Mouse (Mus musculus) forebrain, embryonic 11.5 days (tissue): ENCODE data around the gene Hmg20b. TPM values are rescaled to one million over a fixed set of nuclear protein-coding genes. Genes with fewer than 3 reads are reported as not detected.

ENCODE experiments used
- ATAC-seq: fragments of 200-750 bp; cut with Nextera tagmentation; replicated peaks from 2 replicates; pipeline ENCODE4 v1.8.0; 2017; ENCODE audit warnings: moderate TSS enrichment; ENCODE audit not compliant: low FRiP score
- DNase-seq: peaks from one replicate; pipeline ENCODE4 v3.0.0-alpha.2; 2017; ENCODE audit warnings: low spot score
- H3K27ac ChIP-seq: fragments of 300-500 bp; sonication (generic); 2 replicates; pipeline ENCODE4 v1.5.1; 2014; ENCODE audit warnings: low read depth, low read length
- H3K27me3 ChIP-seq: fragments of 300-500 bp; sonication (generic); 2 replicates; pipeline ENCODE4 v1.6.1; 2014; ENCODE audit warnings: mild to moderate bottlenecking, low read length, mixed read lengths; ENCODE audit not compliant: control insufficient read depth, insufficient read depth
- H3K36me3 ChIP-seq: fragments of 300-500 bp; sonication (generic); 2 replicates; pipeline ENCODE4 v1.6.1; 2014; ENCODE audit warnings: mild to moderate bottlenecking, low read length, moderate library complexity, mixed read lengths; ENCODE audit not compliant: control insufficient read depth, insufficient read depth
- H3K4me1 ChIP-seq: fragments of 300-500 bp; sonication (generic); replicated peaks from 2 replicates; pipeline ENCODE4 v1.6.1; 2014; ENCODE audit warnings: low read length, mixed read lengths; ENCODE audit not compliant: control insufficient read depth, insufficient read depth
- H3K4me2 ChIP-seq: fragments of 300-500 bp; sonication (generic); 2 replicates; pipeline ENCODE4 v1.6.1; 2014; ENCODE audit warnings: low read depth, mild to moderate bottlenecking, low read length, moderate library complexity, mixed read lengths; ENCODE audit not compliant: severe bottlenecking
- H3K4me3 ChIP-seq: fragments of 300-500 bp; sonication (generic); 2 replicates; pipeline ENCODE4 v1.5.1; 2014; ENCODE audit warnings: low read depth, low read length
- H3K9ac ChIP-seq: fragments of 300-500 bp; sonication (generic); 2 replicates; pipeline ENCODE4 v1.6.1; 2014; ENCODE audit warnings: low read length
- H3K9me3 ChIP-seq: fragments of 300-500 bp; sonication (generic); 2 replicates; pipeline ENCODE4 v1.6.1; 2016; ENCODE audit warnings: low read length, mixed read lengths; ENCODE audit not compliant: control insufficient read depth
- WGBS: fragments of 180-500 bp; shearing (Covaris S2); extraction: QIAGEN DNeasy Blood & Tissue Kit; methylation state at CpG from one replicate; pipeline ENCODE4 v1.1.7; 2014; 5-methylcytosine and 5-hydroxymethylcytosine counted together
- polyA plus RNA-seq: library from polyadenylated mRNA; unstranded; fragments of >200 nt; fragmentation: Nextera tagmentation; extraction: Ambion mirVana; gene quantifications from 2 replicates; pipeline ENCODE4 v1.2.1, GENCODE M21; 2014

Gene Hmg20b
- polyA plus RNA-seq, 1 experiment from 2014 or later: 109 TPM

GRCm38 (mm10) chr10:81304597-81305238 is 45.6 kb downstream of the Hmg20b start:
- Histone ChIP-seq H3K27ac (no peak overlapping the region), H3K36me3 (peaks cover 17% of the 10 kb centered on the region), H3K9ac (no peak overlapping the region; the same call in 1 of the 2 replicates), H3K4me2 (no peak overlapping the region), H3K4me3 (no peak overlapping the region), H3K27me3 (no peaks in the 10 kb centered on the region), H3K4me1 (no peaks in the 10 kb centered on the region; the same call in 1 of the 2 replicates), H3K9me3 (no peaks in the 10 kb centered on the region)
- 31% methylated on average over 6 of the region's 9 CpGs for WGBS
- DNase-seq (peak; percentile 77), ATAC-seq (peak; percentile 61; the same call in 1 of the 2 replicates)

GRCm38 (mm10) chr10:81303761-81304160 is 46.5 kb downstream of the Hmg20b start:
- Histone ChIP-seq H3K9ac (no peak overlapping the region), H3K4me3 (no peak overlapping the region), H3K4me2 (no peak overlapping the region), H3K4me1 (no peaks in the 10 kb centered on the region; the same call in 1 of the 2 replicates), H3K36me3 (peaks cover 13% of the 10 kb centered on the region), H3K27ac (no peak overlapping the region), H3K27me3 (no peaks in the 10 kb centered on the region), H3K9me3 (no peaks in the 10 kb centered on the region)
- DNase-seq: no peak
- WGBS: 83% methylated on average over 7 of the region's 7 CpGs
- no peak for ATAC-seq

- WGBS: 78% methylated on average over 10 of the region's 10 CpGs
- DNase-seq: no peak
- Histone ChIP-seq H3K4me2 (no peak overlapping the region), H3K4me1 (no peaks in the 10 kb centered on the region; the same call in 1 of the 2 replicates), H3K9ac (no peak overlapping the region), H3K4me3 (no peak overlapping the region), H3K9me3 (no peaks in the 10 kb centered on the region), H3K27ac (no peak overlapping the region), H3K27me3 (no peaks in the 10 kb centered on the region), H3K36me3 (peaks cover 13% of the 10 kb centered on the region)
- ATAC-seq: no peak
Observed at GRCm38 (mm10) chr10:81303258-81303657, 47.0 kb downstream of the Hmg20b start.

GRCm38 (mm10) chr10:81302781-81303218 is 47.5 kb downstream of the Hmg20b start:
- Histone ChIP-seq H3K4me2 (no peak overlapping the region), H3K4me1 (no peaks in the 10 kb centered on the region; the same call in 1 of the 2 replicates), H3K36me3 (peaks cover 8% of the 10 kb centered on the region; the same call in 1 of the 2 replicates), H3K9ac (no peak overlapping the region), H3K27me3 (no peaks in the 10 kb centered on the region), H3K27ac (no peak overlapping the region), H3K4me3 (no peak overlapping the region), H3K9me3 (no peaks in the 10 kb centered on the region)
- no peak for DNase-seq
- WGBS: 82% methylated on average over 14 of the region's 14 CpGs
- ATAC-seq: no peak

- 76% methylated on average over 4 of the region's 4 CpGs for WGBS
- Histone ChIP-seq H3K36me3 (peaks cover 5% of the 10 kb centered on the region; the same call in 1 of the 2 replicates), H3K4me3 (no peak overlapping the region), H3K9me3 (no peaks in the 10 kb centered on the region), H3K9ac (0 out of 2 replicates have a peak overlapping the region, but pooled peaks have one; percentile 6), H3K4me1 (peaks cover under 1% of the 10 kb centered on the region; the same call in 1 of the 2 replicates), H3K27ac (no peak overlapping the region), H3K27me3 (no peaks in the 10 kb centered on the region), H3K4me2 (no peak overlapping the region)
- ATAC-seq (no peak), DNase-seq (no peak)
Observed at GRCm38 (mm10) chr10:81302288-81302687, 48.0 kb downstream of the Hmg20b start.

- no peak overlapping the region for H3K4me2 ChIP-seq
- H3K4me1 ChIP-seq: peaks cover 2% of the 10 kb centered on the region; the same call in 1 of the 2 replicates
- H3K36me3 ChIP-seq: no peaks in the 10 kb centered on the region
- no peak overlapping the region for H3K27ac ChIP-seq
- DNase-seq (no peak), ATAC-seq (no peak)
- H3K9me3 ChIP-seq: no peaks in the 10 kb centered on the region
- H3K27me3 ChIP-seq: no peaks in the 10 kb centered on the region
- WGBS: 85% methylated on average over 9 of the region's 9 CpGs
- H3K4me3 ChIP-seq: no peak overlapping the region
- no peak overlapping the region for H3K9ac ChIP-seq
Observed at GRCm38 (mm10) chr10:81301321-81301720, 49.0 kb downstream of the Hmg20b start.

GRCm38 (mm10) chr10:81300352-81300907 is 49.9 kb downstream of the Hmg20b start:
- no peak overlapping the region for H3K9ac ChIP-seq
- no peak for DNase-seq
- no peak overlapping the region for H3K4me2 ChIP-seq
- no peaks in the 10 kb centered on the region for H3K27me3 ChIP-seq
- H3K4me3 ChIP-seq: no peak overlapping the region
- ATAC-seq: no peak
- H3K9me3 ChIP-seq: no peaks in the 10 kb centered on the region
- H3K36me3 ChIP-seq: no peaks in the 10 kb centered on the region
- H3K27ac ChIP-seq: no peak overlapping the region
- peaks cover 2% of the 10 kb centered on the region; the same call in 1 of the 2 replicates for H3K4me1 ChIP-seq
- 86% methylated on average over 9 of the region's 9 CpGs for WGBS

- WGBS: 92% methylated on average over 14 of the region's 14 CpGs
- H3K27me3 ChIP-seq: no peaks in the 10 kb centered on the region
- H3K4me2 ChIP-seq: no peak overlapping the region
- no peaks in the 10 kb centered on the region for H3K36me3 ChIP-seq
- no peak overlapping the region for H3K27ac ChIP-seq
- DNase-seq: no peak
- no peak overlapping the region for H3K9ac ChIP-seq
- peaks cover 4% of the 10 kb centered on the region; the same call in 1 of the 2 replicates for H3K4me1 ChIP-seq
- no peak for ATAC-seq
- no peak overlapping the region for H3K4me3 ChIP-seq
- no peaks in the 10 kb centered on the region for H3K9me3 ChIP-seq
Observed at GRCm38 (mm10) chr10:81299585-81300351, 50.5 kb downstream of the Hmg20b start.
